8 mouse cellular contexts compared by ENCODE assay signal in genomic region chr16:11133476-11134347, GRCm38 (mm10). TPM values are rescaled to one million over a fixed set of nuclear protein-coding genes. Genes with fewer than 3 reads are reported as not detected.
DNase-seq lines count a peak whose midpoint lies in the region; ATAC-seq and TF ChIP-seq lines count a peak whose summit lies in the region.

No protein-coding gene starts in this region.

- H3K27ac ChIP-seq in kidney, postnatal 0 days = peak overlapping the region; percentile 95
- peak overlapping the region; percentile 95 for H3K27ac ChIP-seq in embryonic facial prominence, embryonic 15.5 days (replicated peaks)
- H3K27ac ChIP-seq in intestine, embryonic 16.5 days (ENCODE audit: low read length) = peak overlapping the region; percentile 95
- H3K27ac ChIP-seq in midbrain, embryonic 11.5 days (ENCODE audit: low read depth, low read length) = peak overlapping the region; percentile 59

- H3K9me3 ChIP-seq in kidney, postnatal 0 days (replicated peaks; ENCODE audit: low read length) = no peaks in the 10 kb centered on the region
- H3K9me3 ChIP-seq in embryonic facial prominence, embryonic 15.5 days (replicated peaks) = no peaks in the 10 kb centered on the region
- no peaks in the 10 kb centered on the region for H3K9me3 ChIP-seq in intestine, embryonic 16.5 days (ENCODE audit: control insufficient read depth, low read length)
- H3K9me3 ChIP-seq in midbrain, embryonic 11.5 days (ENCODE audit: control insufficient read depth, low read length) = no peaks in the 10 kb centered on the region

- peak; percentile 11 for DNase-seq in kidney, postnatal 0 days (ENCODE audit: low spot score)
- DNase-seq in kidney, postnatal 4 days = no peak
- DNase-seq in NIH3T3 (ENCODE audit: low read depth) = peak; percentile 32
- peak; percentile 85 for DNase-seq in midbrain, embryonic 11.5 days (ENCODE audit: low spot score, missing footprints)
- DNase-seq in thymus, postnatal 10 days (ENCODE audit: low spot score in 2 of 2) = no peak

- H3K36me3 ChIP-seq in kidney, postnatal 0 days (ENCODE audit: insufficient read depth, low read length) = peaks cover 10% of the 10 kb centered on the region
- H3K36me3 ChIP-seq in embryonic facial prominence, embryonic 15.5 days = peaks cover 14% of the 10 kb centered on the region
- peaks cover 10% of the 10 kb centered on the region for H3K36me3 ChIP-seq in intestine, embryonic 16.5 days (ENCODE audit: control insufficient read depth, insufficient read depth, low read length)
- no peaks in the 10 kb centered on the region for H3K36me3 ChIP-seq in midbrain, embryonic 11.5 days (ENCODE audit: control insufficient read depth, insufficient read depth, low read length)

- H3K27me3 ChIP-seq in kidney, postnatal 0 days (ENCODE audit: insufficient read depth, low read length) = no peaks in the 10 kb centered on the region
- H3K27me3 ChIP-seq in embryonic facial prominence, embryonic 15.5 days = no peaks in the 10 kb centered on the region
- H3K27me3 ChIP-seq in intestine, embryonic 16.5 days (replicated peaks; ENCODE audit: control insufficient read depth, insufficient read depth, low read length) = no peaks in the 10 kb centered on the region
- no peaks in the 10 kb centered on the region for H3K27me3 ChIP-seq in midbrain, embryonic 11.5 days (ENCODE audit: control insufficient read depth, insufficient read depth, low read length)

- H3K9ac ChIP-seq in kidney, postnatal 0 days (ENCODE audit: low read depth, low read length) = peak overlapping the region; percentile 95
- peak overlapping the region; percentile 98 for H3K9ac ChIP-seq in embryonic facial prominence, embryonic 15.5 days
- peak overlapping the region; percentile 99 for H3K9ac ChIP-seq in intestine, embryonic 16.5 days (ENCODE audit: low read depth, low read length)
- peak overlapping the region; percentile 89 for H3K9ac ChIP-seq in midbrain, embryonic 11.5 days (ENCODE audit: low read length)

- ATAC-seq in kidney, postnatal 0 days (replicated peaks; ENCODE audit: low FRiP score, low read depth) = no peak; the same call in 1 of the 2 replicates
- ATAC-seq in embryonic facial prominence, embryonic 15.5 days (ENCODE audit: insufficient number of reproducible peaks, low FRiP score, low TSS enrichment, low read depth) = no peak
- no peak for ATAC-seq in intestine, embryonic 16.5 days
- ATAC-seq in midbrain, embryonic 11.5 days (ENCODE audit: low FRiP score) = no peak; the same call in 1 of the 2 replicates
- no peak for ATAC-seq in monocyte, adult 5-6 weeks (replicated peaks; ENCODE audit: insufficient number of reproducible peaks, low FRiP score, low TSS enrichment, poor library complexity, severe bottlenecking)

- H3K4me1 ChIP-seq in kidney, postnatal 0 days (replicated peaks; ENCODE audit: insufficient read depth, low read length) = peaks cover 18% of the 10 kb centered on the region
- peaks cover 18% of the 10 kb centered on the region for H3K4me1 ChIP-seq in embryonic facial prominence, embryonic 15.5 days
- H3K4me1 ChIP-seq in intestine, embryonic 16.5 days (ENCODE audit: control insufficient read depth, insufficient read depth, low read length) = peaks cover 14% of the 10 kb centered on the region
- peaks cover 14% of the 10 kb centered on the region for H3K4me1 ChIP-seq in midbrain, embryonic 11.5 days (ENCODE audit: control insufficient read depth, insufficient read depth, low read length)

- H3K4me2 ChIP-seq in kidney, postnatal 0 days (ENCODE audit: low read length) = peak overlapping the region; percentile 87
- H3K4me2 ChIP-seq in embryonic facial prominence, embryonic 15.5 days (replicated peaks) = peak overlapping the region; percentile 66
- peak overlapping the region; percentile 78 for H3K4me2 ChIP-seq in intestine, embryonic 16.5 days (ENCODE audit: low read depth, low read length)
- H3K4me2 ChIP-seq in midbrain, embryonic 11.5 days = peak overlapping the region; percentile 52

- H3K4me3 ChIP-seq in kidney, postnatal 0 days (replicated peaks; ENCODE audit: low read depth, low read length) = peak overlapping the region; percentile 98
- peak overlapping the region; percentile 83 for H3K4me3 ChIP-seq in embryonic facial prominence, embryonic 15.5 days (replicated peaks)
- peak overlapping the region; percentile 98 for H3K4me3 ChIP-seq in intestine, embryonic 16.5 days (ENCODE audit: low read length)
- peak overlapping the region; percentile 91 for H3K4me3 ChIP-seq in midbrain, embryonic 11.5 days (ENCODE audit: low read depth, low read length)

- WGBS in kidney, postnatal 0 days = under 1% methylated on average over 34 of the region's 34 CpGs
- WGBS in embryonic facial prominence, embryonic 15.5 days = under 1% methylated on average over 34 of the region's 34 CpGs
- under 1% methylated on average over 34 of the region's 34 CpGs for WGBS in intestine, embryonic 16.5 days
- WGBS in midbrain, embryonic 11.5 days = under 1% methylated on average over 34 of the region's 34 CpGs

- TF ChIP-seq CTCF in kidney, postnatal 0 days (IDR thresholded peaks at IDR 0.05; ENCODE audit: low read depth) = no peak

RNA-seq across cellular contexts. Expression of gene Txndc11, which starts 0.7 kb away (rescaled TPM):
- polyA plus RNA-seq in kidney, postnatal 0 days (2015; fragmentation: Nextera tagmentation; extraction: Ambion mirVana) = 28.8 and 33.3 TPM in 2 replicates
- polyA plus RNA-seq in embryonic facial prominence, embryonic 15.5 days (2015; fragmentation: Nextera tagmentation; extraction: Ambion mirVana) = 39.2 and 39.7 TPM in 2 replicates
- polyA plus RNA-seq in intestine, embryonic 16.5 days (2015; fragmentation: Nextera tagmentation; extraction: Ambion mirVana) = 31.6 and 33.9 TPM in 2 replicates
- polyA plus RNA-seq in midbrain, embryonic 11.5 days (2014; fragmentation: Nextera tagmentation; extraction: Ambion mirVana) = 27.3 and 31.0 TPM in 2 replicates
- total RNA-seq in monocyte, adult 5-6 weeks (2017) = 26.1 to 46.2 TPM (median 27.6 TPM) in 3 replicates

RNA-seq across cellular contexts. Expression of gene Zc3h7a, which starts 42.5 kb away (rescaled TPM):
- polyA plus RNA-seq in kidney, postnatal 0 days (2015; fragmentation: Nextera tagmentation; extraction: Ambion mirVana) = 45.0 and 50.7 TPM in 2 replicates
- polyA plus RNA-seq in embryonic facial prominence, embryonic 15.5 days (2015; fragmentation: Nextera tagmentation; extraction: Ambion mirVana) = 99.5 and 106 TPM in 2 replicates
- 79.3 and 83.6 TPM in 2 replicates for polyA plus RNA-seq in intestine, embryonic 16.5 days (2015; fragmentation: Nextera tagmentation; extraction: Ambion mirVana)
- polyA plus RNA-seq in midbrain, embryonic 11.5 days (2014; fragmentation: Nextera tagmentation; extraction: Ambion mirVana) = 82.2 and 87.5 TPM in 2 replicates
- 597 to 769 TPM (median 623 TPM) in 3 replicates for total RNA-seq in monocyte, adult 5-6 weeks (2017)

Comparison
In these comparisons a context has a peak if more than half of its experiments do, and no peak if none do; other contexts are left out.
1. DNase-seq: peak in kidney, postnatal 0 days (single experiment), NIH3T3 (single experiment) and midbrain, embryonic 11.5 days (single experiment); none in kidney, postnatal 4 days (0 of 2) and thymus, postnatal 10 days (0 of 2).
2. Peak in every context shown above with its lines, with median percentiles within 50 percentile points of each other: H3K27ac ChIP-seq, H3K4me2 ChIP-seq, H3K4me3 ChIP-seq and H3K9ac ChIP-seq.